Mouse (Mus musculus) c-Kit-positive CD71-positive TER-119-positive erythroid progenitor cells, embryonic 14.5 days (primary cell): ENCODE data around the gene Dpysl5.
"Not testable (repeated sequence)": the region's sequence is repeated elsewhere in the genome, so short reads cannot be mapped to it uniquely, and the experiment has no call there.

ENCODE experiments used
- DNase-seq: peaks from one replicate; pipeline ENCODE4 v3.0.0-alpha.2; 2013; ENCODE audit warnings: low spot score

Dpysl5 gene

GRCm38 (mm10) chr5:30711147-30712001 is at the start of gene Dpysl5:
Gene Dpysl5 (plus strand): TSS chr5:30711564.
- peak; percentile 37 for DNase-seq

- DNase-seq = no peak
These were observed 46.0 kb upstream of the Dpysl5 start for GRCm38 (mm10) chr5:30665360-30665759.

- no peak for DNase-seq
These were observed 45.4 kb upstream of the Dpysl5 start for GRCm38 (mm10) chr5:30665968-30666367.

- peak; percentile 94 for DNase-seq
These were observed 44.8 kb upstream of the Dpysl5 start, which contains the start of gene Cenpa for GRCm38 (mm10) chr5:30666391-30667195. Gene Cenpa (plus strand): TSS chr5:30666777.

- no peak for DNase-seq
These were observed 44.1 kb upstream of the Dpysl5 start for GRCm38 (mm10) chr5:30667215-30667614.

- no peak for DNase-seq
These were observed 43.7 kb upstream of the Dpysl5 start for GRCm38 (mm10) chr5:30667686-30668085.

- DNase-seq = no peak
These were observed 42.5 kb upstream of the Dpysl5 start for GRCm38 (mm10) chr5:30668637-30669495.

- DNase-seq = no peak
These were observed 41.9 kb upstream of the Dpysl5 start for GRCm38 (mm10) chr5:30669496-30669830.

GRCm38 (mm10) chr5:30670091-30670490 is 41.3 kb upstream of the Dpysl5 start:
- DNase-seq = no peak

- no peak for DNase-seq
These were observed 37.4 kb upstream of the Dpysl5 start for GRCm38 (mm10) chr5:30674001-30674400.

GRCm38 (mm10) chr5:30676800-30677199 is 34.6 kb upstream of the Dpysl5 start:
- DNase-seq = no peak

GRCm38 (mm10) chr5:30678069-30678468 is 33.3 kb upstream of the Dpysl5 start:
- DNase-seq = not testable (repeated sequence)

- no peak for DNase-seq
These were observed 32.6 kb upstream of the Dpysl5 start for GRCm38 (mm10) chr5:30678722-30679296.

- no peak for DNase-seq
These were observed 31.8 kb upstream of the Dpysl5 start for GRCm38 (mm10) chr5:30679593-30679992.

GRCm38 (mm10) chr5:30681970-30682369 is 29.4 kb upstream of the Dpysl5 start:
- DNase-seq = no peak

- DNase-seq = no peak
These were observed 28.3 kb upstream of the Dpysl5 start for GRCm38 (mm10) chr5:30682967-30683600.

GRCm38 (mm10) chr5:30683993-30684392 is 27.4 kb upstream of the Dpysl5 start:
- no peak for DNase-seq

GRCm38 (mm10) chr5:30686781-30687180 is 24.6 kb upstream of the Dpysl5 start:
- DNase-seq = no peak

GRCm38 (mm10) chr5:30700361-30701000 is 10.9 kb upstream of the Dpysl5 start:
- DNase-seq = no peak

GRCm38 (mm10) chr5:30701373-30701772 is 10.0 kb upstream of the Dpysl5 start:
- DNase-seq = not testable (repeated sequence)

- DNase-seq = no peak
These were observed 9.5 kb upstream of the Dpysl5 start for GRCm38 (mm10) chr5:30701866-30702265.
